Comparison of ENCODE assay signal across 23 mouse cellular contexts in genomic region chr7:127649206-127649605, GRCm38 (mm10). TPM values are rescaled to one million over a fixed set of nuclear protein-coding genes. Genes with fewer than 3 reads are reported as not detected.
DNase-seq lines count a peak whose midpoint lies in the region; ATAC-seq and TF ChIP-seq lines count a peak whose summit lies in the region.
"Had no signal": no experiment of that assay in that cellular context is flagged by ENCODE, and none has a peak within 500 bp of the region (broad histone marks: within the 10 kb centered on the region; RNA-seq: fewer than 3 reads in every experiment).

No protein-coding gene starts in this region.

- TF ChIP-seq POLR2A in kidney, adult 2 months (IDR thresholded peaks at IDR 0.05; ENCODE audit: low read depth, low read length): no peak
- TF ChIP-seq POLR2A in liver, adult 2 months (IDR thresholded peaks at IDR 0.05; ENCODE audit: extremely low read depth, insufficient read depth, low read length): no peak

- H3K4me2 ChIP-seq in liver, postnatal 0 days (ENCODE audit: low read depth, low read length): no peak overlapping the region
- H3K4me2 ChIP-seq: embryonic facial prominence, embryonic 12.5 days; forebrain, embryonic 13.5 days; forebrain, embryonic 15.5 days had no signal

- no peaks in the 10 kb centered on the region for H3K36me3 ChIP-seq in kidney, adult 2 months (ENCODE audit: control insufficient read depth, insufficient read depth, low read length)
- no peaks in the 10 kb centered on the region for H3K36me3 ChIP-seq in liver, adult 2 months (ENCODE audit: control insufficient read depth, insufficient read depth, low read length)
- H3K36me3 ChIP-seq in liver, postnatal 0 days (replicated peaks; ENCODE audit: insufficient read depth, low read length): no peaks in the 10 kb centered on the region
- H3K36me3 ChIP-seq: embryonic facial prominence, embryonic 10.5 days; embryonic facial prominence, embryonic 12.5 days; forebrain, embryonic 15.5 days had no signal

- H3K4me3 ChIP-seq in kidney, adult 2 months (ENCODE audit: insufficient read depth, low read depth, low read length): no peak overlapping the region
- H3K4me3 ChIP-seq in liver, adult 2 months (ENCODE audit: insufficient read depth, low read depth, low read length): no peak overlapping the region
- no peak overlapping the region for H3K4me3 ChIP-seq in liver, postnatal 0 days (ENCODE audit: low read depth, low read length)
- H3K4me3 ChIP-seq: embryonic facial prominence, embryonic 10.5 days; embryonic facial prominence, embryonic 12.5 days; forebrain, embryonic 13.5 days; forebrain, embryonic 15.5 days had no signal

- no peaks in the 10 kb centered on the region for H3K9me3 ChIP-seq in liver, postnatal 0 days (ENCODE audit: low read length)
- H3K9me3 ChIP-seq: embryonic facial prominence, embryonic 10.5 days; embryonic facial prominence, embryonic 12.5 days; forebrain, embryonic 13.5 days; forebrain, embryonic 15.5 days had no signal

- peak; percentile 56 for DNase-seq in kidney, adult 2 months
- no peak for DNase-seq in kidney, adult 11 months
- peak; percentile 72 for DNase-seq in liver, adult 2 months (ENCODE audit: extremely low read depth, low read depth, low spot score)
- no peak for DNase-seq in liver, postnatal 0 days
- no peak for DNase-seq in adrenal gland, adult 18-20 months (ENCODE audit: low spot score in 2 of 2)
- DNase-seq: adrenal gland, adult 2 months; adrenal gland, postnatal 10 days; adrenal gland, postnatal 25 days; B cell, adult 2 months; cerebellum, adult 11 months; cerebellum, adult 18-20 months; cerebellum, adult 8-10 months; cerebellum, postnatal 10 days; cerebellum, postnatal 25 days; forebrain, postnatal 0 days had no signal

- 48% methylated on average over 6 of the region's 6 CpGs for WGBS in kidney, adult 2 months
- 53% methylated on average over 6 of the region's 6 CpGs for WGBS in liver, adult 2 months
- 79% methylated on average over 6 of the region's 6 CpGs for WGBS in liver, postnatal 0 days (ENCODE audit: insufficient replicate concordance)

- H3K27me3 ChIP-seq in kidney, adult 2 months (replicated peaks; ENCODE audit: control insufficient read depth, insufficient read depth, low read length): no peaks in the 10 kb centered on the region
- no peaks in the 10 kb centered on the region for H3K27me3 ChIP-seq in liver, adult 2 months (ENCODE audit: control insufficient read depth, insufficient read depth, low read length)
- no peaks in the 10 kb centered on the region for H3K27me3 ChIP-seq in liver, postnatal 0 days (ENCODE audit: insufficient read depth, low read length)
- H3K27me3 ChIP-seq: CH12.LX; embryonic facial prominence, embryonic 12.5 days; forebrain, embryonic 13.5 days; forebrain, embryonic 15.5 days; Patski had no signal

- H3K9ac ChIP-seq in liver, adult 2 months (ENCODE audit: low read depth, low read length): no peak overlapping the region
- no peak overlapping the region for H3K9ac ChIP-seq in liver, postnatal 0 days (replicated peaks)
- H3K9ac ChIP-seq: embryonic facial prominence, embryonic 12.5 days; forebrain, embryonic 13.5 days; forebrain, embryonic 15.5 days; forebrain, postnatal 0 days had no signal

- H3K27ac ChIP-seq in kidney, adult 2 months (ENCODE audit: insufficient read depth, low read depth, low read length): no peak overlapping the region
- H3K27ac ChIP-seq in liver, adult 2 months (replicated peaks; ENCODE audit: insufficient read depth, low read depth, low read length): no peak overlapping the region
- no peak overlapping the region for H3K27ac ChIP-seq in liver, postnatal 0 days (ENCODE audit: low read depth)
- H3K27ac ChIP-seq: embryonic facial prominence, embryonic 10.5 days; embryonic facial prominence, embryonic 12.5 days; forebrain, embryonic 13.5 days; forebrain, embryonic 15.5 days had no signal

- no peak for TF ChIP-seq EP300 in liver, postnatal 0 days (IDR thresholded peaks at IDR 0.05; ENCODE audit: low read depth)

- H3K79me2 ChIP-seq in liver, adult 2 months (ENCODE audit: control insufficient read depth, insufficient read depth, low read length): no peaks in the 10 kb centered on the region

- TF ChIP-seq CTCF in kidney, adult 2 months (conservative IDR thresholded peaks at IDR 0.05; ENCODE audit: insufficient read depth, insufficient read length, low read depth, low read length): no peak
- no peak for TF ChIP-seq CTCF in liver, adult 2 months (IDR thresholded peaks at IDR 0.05; ENCODE audit: low read depth, low read length)
- TF ChIP-seq CTCF in liver, postnatal 0 days (IDR thresholded peaks at IDR 0.05; ENCODE audit: low read depth): no peak

- no peak for ATAC-seq in liver, postnatal 0 days
- ATAC-seq: activated CD4-positive, CD25-positive, alpha-beta regulatory T cell, adult 4 months; CD4-positive, CD25-positive, alpha-beta regulatory T cell, adult 4 months; forebrain, embryonic 13.5 days; forebrain, embryonic 15.5 days; forebrain, postnatal 0 days; Patski had no signal

- peaks cover 9% of the 10 kb centered on the region; the same call in 1 of the 2 replicates for H3K4me1 ChIP-seq in kidney, adult 2 months (ENCODE audit: control insufficient read depth, insufficient read depth, low read length)
- H3K4me1 ChIP-seq in liver, adult 2 months (ENCODE audit: control insufficient read depth, insufficient read depth, low read length): peaks cover 5% of the 10 kb centered on the region
- no peaks in the 10 kb centered on the region for H3K4me1 ChIP-seq in liver, postnatal 0 days (ENCODE audit: insufficient read depth)
- H3K4me1 ChIP-seq: forebrain, embryonic 13.5 days had no signal

RNA-seq across cellular contexts. Expression of gene Zfp629, which starts 33.6 kb away (rescaled TPM):
- polyA plus RNA-seq in kidney, adult 2 months (2012; rRNA removed): 12.3 and 16.9 TPM in 2 replicates
- 5.0 and 7.0 TPM in 2 replicates for total RNA-seq in liver, adult 2 months (2014; rRNA removed)
- polyA plus RNA-seq in liver, adult 2 months (2012; rRNA removed): 4.8 and 5.8 TPM in 2 replicates
- 1.8 and 2.0 TPM in 2 replicates for polyA plus RNA-seq in liver, postnatal 0 days (2015; fragmentation: Nextera tagmentation; extraction: Ambion mirVana)
- 10 to 100 TPM; 16.4 to 16.5 TPM for total RNA-seq in adrenal gland, adult 18-20 months (2021)

RNA-seq across cellular contexts. Expression of gene Bcl7c, which starts 59.5 kb away (rescaled TPM):
- 24.5 and 25.9 TPM in 2 replicates for polyA plus RNA-seq in kidney, adult 2 months (2012; rRNA removed)
- 7.3 and 7.6 TPM in 2 replicates for total RNA-seq in liver, adult 2 months (2014; rRNA removed)
- 20.0 and 23.2 TPM in 2 replicates for polyA plus RNA-seq in liver, adult 2 months (2012; rRNA removed)
- polyA plus RNA-seq in liver, postnatal 0 days (2015; fragmentation: Nextera tagmentation; extraction: Ambion mirVana): 20.1 and 26.5 TPM in 2 replicates
- 10 to 100 TPM; 53.4 to 88.2 TPM for total RNA-seq in adrenal gland, adult 18-20 months (2021)

Comparison
In these comparisons a context has a peak if more than half of its experiments do, and no peak if none do; other contexts are left out.
1. DNase-seq: peak in kidney, adult 2 months (single experiment) and liver, adult 2 months (single experiment); none in kidney, adult 11 months (single experiment), liver, postnatal 0 days (single experiment) and adrenal gland, adult 18-20 months (0 of 2).